In the genomic region with DNA sequence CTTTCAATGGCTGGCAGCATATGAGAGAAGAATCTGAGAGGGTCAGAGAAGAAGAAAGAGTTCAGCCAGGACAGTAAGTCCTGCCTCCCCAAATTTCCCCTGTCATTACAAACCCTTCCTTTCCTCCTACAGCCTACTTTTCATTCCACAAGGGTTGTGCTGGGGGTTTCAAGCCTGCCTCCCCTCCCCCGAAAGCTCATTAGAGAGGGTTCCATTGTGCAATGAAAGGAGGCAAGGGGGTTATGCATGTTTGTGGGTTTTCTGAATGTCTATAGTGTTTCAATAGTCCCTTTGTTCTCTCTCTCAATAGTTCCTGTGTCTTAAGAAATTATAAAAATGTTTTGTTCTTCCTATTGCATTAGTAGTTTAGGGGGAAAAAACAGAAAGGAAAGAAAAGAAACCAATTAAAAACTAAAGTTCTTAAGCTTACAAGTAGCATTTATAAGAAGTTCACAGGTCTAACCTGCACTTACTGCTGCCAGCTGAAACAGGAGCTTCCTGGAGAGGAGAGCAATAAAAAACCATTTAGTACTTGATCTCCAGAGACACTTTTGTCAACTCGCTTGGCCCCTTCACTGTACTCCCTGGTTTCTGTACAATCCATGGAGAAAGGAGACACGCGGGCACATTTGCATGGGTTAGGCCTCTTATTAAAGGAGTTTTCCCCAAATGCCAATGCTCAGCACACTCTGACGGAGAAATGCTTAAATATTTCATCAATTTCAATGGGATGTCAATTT, we compare ENCODE assay signal across 13 mouse cellular contexts.
DNase-seq lines count a peak whose midpoint lies in the region; ATAC-seq lines count a peak whose summit lies in the region.
"Had no signal": no experiment of that assay in that cellular context is flagged by ENCODE, and none has a peak within 500 bp of the region (broad histone marks: within the 10 kb centered on the region; RNA-seq: fewer than 3 reads in every experiment).

No protein-coding gene starts in this region.

- H3K36me3 ChIP-seq in neural tube, embryonic 11.5 days (ENCODE audit: control insufficient read depth, insufficient read depth, low read length) = no peaks in the 10 kb centered on the region
- no peaks in the 10 kb centered on the region for H3K36me3 ChIP-seq in embryonic facial prominence, embryonic 14.5 days (ENCODE audit: control insufficient read depth, insufficient read depth, low read length)
- H3K36me3 ChIP-seq in limb, embryonic 11.5 days (ENCODE audit: control insufficient read depth, insufficient read depth, low read length) = no peaks in the 10 kb centered on the region
- H3K36me3 ChIP-seq: stomach, embryonic 15.5 days had no signal

- H3K4me2 ChIP-seq in neural tube, embryonic 11.5 days (ENCODE audit: low read depth) = no peak overlapping the region
- no peak overlapping the region for H3K4me2 ChIP-seq in embryonic facial prominence, embryonic 14.5 days (ENCODE audit: low read depth, low read length)
- no peak overlapping the region for H3K4me2 ChIP-seq in limb, embryonic 11.5 days (ENCODE audit: low read depth, severe bottlenecking)
- H3K4me2 ChIP-seq: stomach, embryonic 15.5 days had no signal

- H3K9me3 ChIP-seq in neural tube, embryonic 11.5 days (ENCODE audit: control insufficient read depth, low read length) = no peaks in the 10 kb centered on the region
- H3K9me3 ChIP-seq in embryonic facial prominence, embryonic 14.5 days (ENCODE audit: control insufficient read depth, low read length) = no peaks in the 10 kb centered on the region
- H3K9me3 ChIP-seq in limb, embryonic 11.5 days (ENCODE audit: control insufficient read depth, low read length) = no peaks in the 10 kb centered on the region
- H3K9me3 ChIP-seq: stomach, embryonic 15.5 days had no signal

- ATAC-seq in neural tube, embryonic 11.5 days (ENCODE audit: insufficient read depth, low FRiP score, low TSS enrichment) = peak; percentile 74
- no peak for ATAC-seq in embryonic facial prominence, embryonic 14.5 days (ENCODE audit: low read depth)
- no peak for ATAC-seq in limb, embryonic 11.5 days (ENCODE audit: insufficient number of reproducible peaks, low FRiP score, low TSS enrichment, low read depth)
- ATAC-seq: intestine, postnatal 0 days had no signal

- peak; percentile 49 for DNase-seq in neural tube, embryonic 11.5 days (ENCODE audit: low spot score)
- DNase-seq in neural tube, embryonic 10.5 days (ENCODE audit: extremely low spot score, low spot score) = no peak
- DNase-seq in embryonic facial prominence, embryonic 14.5 days (ENCODE audit: low spot score) = peak; percentile 50
- DNase-seq in limb, embryonic 11.5 days (ENCODE audit: low spot score) = peak; percentile 45
- peak; percentile 43 for DNase-seq in telencephalon, adult 2 months (ENCODE audit: low read depth, low spot score)
- DNase-seq in cerebellum, postnatal 25 days = no peak
- no peak for DNase-seq in urinary bladder, adult 2 months (ENCODE audit: low spot score)
- DNase-seq: adrenal gland, postnatal 36 days; gastrocnemius, postnatal 14 days; lung, postnatal 4 days had no signal

- H3K4me1 ChIP-seq in neural tube, embryonic 11.5 days (ENCODE audit: control insufficient read depth, insufficient read depth, low read length) = 0 out of 2 replicates have a peak, but pooled peaks cover 3% of the 10 kb centered on the region
- H3K4me1 ChIP-seq in embryonic facial prominence, embryonic 14.5 days (ENCODE audit: control insufficient read depth, insufficient read depth, low read length) = no peaks in the 10 kb centered on the region
- no peaks in the 10 kb centered on the region for H3K4me1 ChIP-seq in limb, embryonic 11.5 days (ENCODE audit: control insufficient read depth, insufficient read depth, low read length)
- H3K4me1 ChIP-seq: stomach, embryonic 15.5 days had no signal

- H3K4me3 ChIP-seq in neural tube, embryonic 11.5 days (ENCODE audit: low read depth, low read length) = no peak overlapping the region
- H3K4me3 ChIP-seq in embryonic facial prominence, embryonic 14.5 days (ENCODE audit: low read depth, low read length) = no peak overlapping the region
- no peak overlapping the region for H3K4me3 ChIP-seq in limb, embryonic 11.5 days (ENCODE audit: low read depth, low read length)
- H3K4me3 ChIP-seq: stomach, embryonic 15.5 days had no signal

- no peaks in the 10 kb centered on the region for H3K27me3 ChIP-seq in neural tube, embryonic 11.5 days (ENCODE audit: control insufficient read depth, insufficient read depth, low read length)
- no peaks in the 10 kb centered on the region for H3K27me3 ChIP-seq in embryonic facial prominence, embryonic 14.5 days (replicated peaks; ENCODE audit: control insufficient read depth, insufficient read depth, low read length)
- H3K27me3 ChIP-seq in limb, embryonic 11.5 days (ENCODE audit: control insufficient read depth, insufficient read depth, low read length) = no peaks in the 10 kb centered on the region
- H3K27me3 ChIP-seq: CH12.LX; stomach, embryonic 15.5 days had no signal

- H3K27ac ChIP-seq in neural tube, embryonic 11.5 days (ENCODE audit: low read depth, low read length) = no peak overlapping the region
- H3K27ac ChIP-seq in embryonic facial prominence, embryonic 14.5 days (replicated peaks; ENCODE audit: low read depth, low read length) = no peak overlapping the region; the same call in 1 of the 2 replicates
- H3K27ac ChIP-seq in limb, embryonic 11.5 days (replicated peaks; ENCODE audit: low read depth, low read length) = peak overlapping the region; percentile 16; the same call in 1 of the 2 replicates
- H3K27ac ChIP-seq: stomach, embryonic 15.5 days had no signal

- 44% methylated on average over 5 of the region's 5 CpGs for WGBS in neural tube, embryonic 11.5 days
- WGBS in embryonic facial prominence, embryonic 14.5 days = 51% methylated on average over 5 of the region's 5 CpGs
- 72% methylated on average over 5 of the region's 5 CpGs for WGBS in limb, embryonic 11.5 days

- H3K9ac ChIP-seq in neural tube, embryonic 11.5 days (ENCODE audit: low read length) = no peak overlapping the region
- H3K9ac ChIP-seq in embryonic facial prominence, embryonic 14.5 days (ENCODE audit: low read depth, low read length) = no peak overlapping the region
- H3K9ac ChIP-seq in limb, embryonic 11.5 days (ENCODE audit: low read length) = no peak overlapping the region
- H3K9ac ChIP-seq: stomach, embryonic 15.5 days had no signal

Comparison
In these comparisons a context has a peak if more than half of its experiments do, and no peak if none do; other contexts are left out.
1. DNase-seq: peak in neural tube, embryonic 11.5 days (single experiment), embryonic facial prominence, embryonic 14.5 days (single experiment), limb, embryonic 11.5 days (single experiment) and telencephalon, adult 2 months (single experiment); none in neural tube, embryonic 10.5 days (single experiment), cerebellum, postnatal 25 days (0 of 2) and urinary bladder, adult 2 months (single experiment).